Mouse (Mus musculus) liver, embryonic 14.5 days (tissue): ENCODE results near the gene Nudt5.

Experiments
- CTCF ChIP-seq: IDR thresholded peaks from 2 replicates; pipeline ENCODE4 v1.5.1; 2016; ENCODE audit warnings: antibody characterized with exemption, low read depth, control low read depth
- EP300 ChIP-seq: IDR thresholded peaks from 2 replicates; pipeline ENCODE4 v1.6.1; 2016; ENCODE audit warnings: antibody characterized with exemption, low read depth

- TF ChIP-seq EP300 (no peak), CTCF (no peak)
These were observed 46.8 kb upstream of the Nudt5 start for GRCm38 (mm10) chr2:5797816-5798672.
